Mouse (Mus musculus) neural tube, embryonic 14.5 days (tissue): ENCODE data around the gene Tm4sf5. TPM values are rescaled to one million over a fixed set of nuclear protein-coding genes. Genes with fewer than 3 reads are reported as not detected.

ENCODE experiments used
- ATAC-seq: fragments of 200-750 bp; cut with Nextera tagmentation; 2 replicates; pipeline ENCODE4 v1.8.0; 2017; ENCODE audit warnings: low read depth, mild to moderate bottlenecking, moderate TSS enrichment, moderate library complexity
- H3K27ac ChIP-seq: fragments of 300-500 bp; sonication (generic); 2 replicates; pipeline ENCODE4 v1.5.1; 2014; ENCODE audit warnings: low read depth, mild to moderate bottlenecking, control low read depth, low read length, moderate library complexity, mixed read lengths
- H3K27me3 ChIP-seq: fragments of 300-500 bp; sonication (generic); 2 replicates; pipeline ENCODE4 v1.6.1; 2014; ENCODE audit warnings: low read length; ENCODE audit not compliant: control insufficient read depth, insufficient read depth
- H3K36me3 ChIP-seq: fragments of 300-500 bp; sonication (generic); 2 replicates; pipeline ENCODE4 v1.6.1; 2014; ENCODE audit warnings: low read length, mixed read lengths; ENCODE audit not compliant: control insufficient read depth, insufficient read depth
- H3K4me1 ChIP-seq: fragments of 300-500 bp; sonication (generic); 2 replicates; pipeline ENCODE4 v1.6.1; 2014; ENCODE audit warnings: low read length; ENCODE audit not compliant: control insufficient read depth, insufficient read depth
- H3K4me2 ChIP-seq: fragments of 300-500 bp; sonication (generic); 2 replicates; pipeline ENCODE4 v1.6.1; 2014; ENCODE audit warnings: mild to moderate bottlenecking, low read depth, low read length, control low read depth
- H3K4me3 ChIP-seq: fragments of 300-500 bp; sonication (generic); 2 replicates; pipeline ENCODE4 v1.5.1; 2014; ENCODE audit warnings: low read depth, low read length, control low read depth, mixed read lengths
- H3K9ac ChIP-seq: fragments of 300-500 bp; sonication (generic); replicated peaks from 2 replicates; pipeline ENCODE4 v1.6.1; 2014; ENCODE audit warnings: low read depth, mild to moderate bottlenecking, control low read depth, low read length, mixed read lengths
- H3K9me3 ChIP-seq: fragments of 300-500 bp; sonication (generic); 2 replicates; pipeline ENCODE4 v1.6.1; 2016; ENCODE audit warnings: low read length; ENCODE audit not compliant: control insufficient read depth
- WGBS: fragments of 180-500 bp; shearing (Covaris S2); extraction: QIAGEN DNeasy Blood & Tissue Kit; methylation state at CpG from one replicate; pipeline ENCODE4 v1.1.7; 2014; 5-methylcytosine and 5-hydroxymethylcytosine counted together
- polyA plus RNA-seq: library from polyadenylated mRNA; unstranded; fragments of >200 nt; fragmentation: Nextera tagmentation; extraction: Ambion mirVana; gene quantifications from 2 replicates; pipeline ENCODE4 v1.2.1, GENCODE M21; 2014

Tm4sf5 gene
- polyA plus RNA-seq, 1 experiment from 2014 or later = 3.7 TPM

GRCm38 (mm10) chr11:70553940-70554339, 48.9 kb downstream of the Tm4sf5 start:
- Histone ChIP-seq H3K27ac (no peak overlapping the region), H3K9ac (no peak overlapping the region), H3K27me3 (no peaks in the 10 kb centered on the region), H3K9me3 (no peaks in the 10 kb centered on the region), H3K4me2 (no peak overlapping the region), H3K36me3 (no peaks in the 10 kb centered on the region), H3K4me3 (no peak overlapping the region), H3K4me1 (no peaks in the 10 kb centered on the region)
- no peak for ATAC-seq
- 17% methylated on average over 7 of the region's 7 CpGs for WGBS

GRCm38 (mm10) chr11:70557545-70557944, 52.5 kb downstream of the Tm4sf5 start:
- H3K36me3 ChIP-seq = no peaks in the 10 kb centered on the region
- no peak overlapping the region for H3K27ac ChIP-seq
- 84% methylated on average over 9 of the region's 9 CpGs for WGBS
- ATAC-seq = no peak
- H3K4me1 ChIP-seq = peaks cover 6% of the 10 kb centered on the region; the same call in 1 of the 2 replicates
- no peak overlapping the region for H3K4me3 ChIP-seq
- H3K9me3 ChIP-seq = no peaks in the 10 kb centered on the region
- H3K27me3 ChIP-seq = no peaks in the 10 kb centered on the region
- no peak overlapping the region for H3K4me2 ChIP-seq
- no peak overlapping the region for H3K9ac ChIP-seq

Other genes starting within 250 kb of the Tm4sf5 start
- gene Alox12, start 249.9 kb upstream of the Tm4sf5 start, polyA plus RNA-seq = 0.08 and 2.1 TPM in 2 replicates
- gene Alox12e, start 182.6 kb upstream of the Tm4sf5 start, polyA plus RNA-seq = not detected in 2 replicates
- gene Alox15, start 153.2 kb upstream of the Tm4sf5 start, polyA plus RNA-seq = not detected in 2 replicates
- 29.3 and 32.1 TPM in 2 replicates for gene Pelp1, start 95.2 kb upstream of the Tm4sf5 start, polyA plus RNA-seq
- gene Arrb2, start 72.6 kb upstream of the Tm4sf5 start, polyA plus RNA-seq = 44.1 and 54.5 TPM in 2 replicates
- 41.4 and 46.6 TPM in 2 replicates for gene Med11, start 53.3 kb upstream of the Tm4sf5 start, polyA plus RNA-seq
- gene Zmynd15, start 45.8 kb upstream of the Tm4sf5 start, polyA plus RNA-seq = 0.31 and 1.5 TPM in 2 replicates
- gene Cxcl16, start 45.3 kb upstream of the Tm4sf5 start, polyA plus RNA-seq = 1.2 and 14.6 TPM in 2 replicates
- gene Vmo1, start 9.4 kb downstream of the Tm4sf5 start, polyA plus RNA-seq = not detected in 2 replicates
- 0.27 TPM in 1 of 2 replicates, not detected in the other for gene Gltpd2, start 14.0 kb downstream of the Tm4sf5 start, polyA plus RNA-seq
- gene Psmb6, start 20.1 kb downstream of the Tm4sf5 start, polyA plus RNA-seq = 743 and 801 TPM in 2 replicates
- gene Gm40193, start 27.7 kb downstream of the Tm4sf5 start, polyA plus RNA-seq = not detected in 2 replicates
- 13.7 and 16.6 TPM in 2 replicates for gene Pld2, start 34.8 kb downstream of the Tm4sf5 start, polyA plus RNA-seq
- 20.2 and 22.0 TPM in 2 replicates for gene Mink1, start 57.6 kb downstream of the Tm4sf5 start, polyA plus RNA-seq
- not detected in 2 replicates for gene 4930544D05Rik, start 110.6 kb downstream of the Tm4sf5 start, polyA plus RNA-seq
- 0.22 TPM in 1 of 2 replicates, not detected in the other for gene Chrne, start 114.0 kb downstream of the Tm4sf5 start, polyA plus RNA-seq
- 0.27 and 0.31 TPM in 2 replicates for gene Gp1ba, start 133.9 kb downstream of the Tm4sf5 start, polyA plus RNA-seq
- 98.6 and 110 TPM in 2 replicates for gene Rnf167, start 142.0 kb downstream of the Tm4sf5 start, polyA plus RNA-seq
- gene Slc25a11, start 142.2 kb downstream of the Tm4sf5 start, polyA plus RNA-seq = 156 and 172 TPM in 2 replicates
- 578 and 686 TPM in 2 replicates for gene Pfn1, start 149.4 kb downstream of the Tm4sf5 start, polyA plus RNA-seq
- 8.3 and 10.1 TPM in 2 replicates for gene Eno3, start 152.0 kb downstream of the Tm4sf5 start, polyA plus RNA-seq
- 136 and 151 TPM in 2 replicates for gene Spag7, start 164.2 kb downstream of the Tm4sf5 start, polyA plus RNA-seq
- 24.9 and 29.0 TPM in 2 replicates for gene Camta2, start 182.9 kb downstream of the Tm4sf5 start, polyA plus RNA-seq
- gene Inca1, start 194.9 kb downstream of the Tm4sf5 start, polyA plus RNA-seq = 1.4 and 1.5 TPM in 2 replicates
- 3.1 and 3.2 TPM in 2 replicates for gene Kif1c, start 195.3 kb downstream of the Tm4sf5 start, polyA plus RNA-seq